Mouse (Mus musculus) myocyte (in vitro differentiated cells): ENCODE data around the gene Ccdc91.

ENCODE experiments used
- E2F4 ChIP-seq: IDR thresholded peaks from one replicate; pipeline ENCODE4 v1.6.1; 2011; ENCODE audit warnings: mild to moderate bottlenecking, control low read depth, moderate library complexity; ENCODE audit not compliant: insufficient read depth
- MAX ChIP-seq: IDR thresholded peaks from one replicate; pipeline ENCODE4 v1.6.1; 2011; ENCODE audit warnings: low read depth, mild to moderate bottlenecking, control low read depth
- POLR2A ChIP-seq: IDR thresholded peaks from one replicate; pipeline ENCODE4 v1.6.1; 2011; ENCODE audit warnings: low read depth, mild to moderate bottlenecking, control low read depth, moderate library complexity; ENCODE audit not compliant: insufficient read length
- SRF ChIP-seq: IDR thresholded peaks from one replicate; pipeline ENCODE4 v1.6.1; 2011; ENCODE audit warnings: low read depth; ENCODE audit not compliant: control insufficient read depth, insufficient read length
- TCF12 ChIP-seq: IDR thresholded peaks from one replicate; pipeline ENCODE4 v1.6.1; 2011; ENCODE audit warnings: mild to moderate bottlenecking, control low read depth; ENCODE audit not compliant: poor library complexity, insufficient read depth, severe bottlenecking
- TCF3 ChIP-seq: IDR thresholded peaks from one replicate; pipeline ENCODE4 v1.6.1; 2011; ENCODE audit warnings: low read depth, control low read depth; ENCODE audit not compliant: insufficient read length

DNA sequence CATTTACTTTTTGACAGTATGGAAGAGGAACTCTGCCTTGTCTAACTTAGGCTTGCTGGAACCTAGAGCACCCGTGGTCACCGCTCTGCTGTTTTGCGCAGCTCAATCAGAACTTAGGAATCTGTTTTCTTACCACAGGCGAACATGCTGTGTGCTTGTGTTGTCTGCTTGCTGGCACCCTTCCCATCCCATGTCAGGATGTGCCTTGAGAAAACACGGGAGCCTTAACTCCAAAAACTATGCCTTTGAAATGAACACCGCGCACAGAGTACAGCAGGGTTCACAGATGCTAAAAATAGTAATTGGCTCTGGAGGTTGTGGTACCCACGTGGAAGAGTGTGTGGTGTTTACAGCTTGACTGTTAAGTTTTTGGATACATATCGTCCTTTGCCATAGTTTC lies 30.4 kb downstream of the Ccdc91 start:
- TF ChIP-seq POLR2A (no peak), SRF (no peak), E2F4 (no peak), TCF3 (no peak), TCF12 (no peak), MAX (no peak)
